Mouse (Mus musculus) mesoderm, embryonic 11.5 days (tissue): Measurements from ENCODE around the gene Ifi207.
"Not testable (repeated sequence)": the region's sequence is repeated elsewhere in the genome, so short reads cannot be mapped to it uniquely, and the experiment has no call there.

Source experiments
- DNase-seq: peaks from one replicate; pipeline ENCODE4 v3.0.0-alpha.2; 2012; ENCODE audit warnings: low read depth, low spot score

Gene Ifi207

GRCm38 (mm10) chr1:173741656-173742055, at the start of gene Ifi207:
TSS of gene Ifi207 (minus strand) at chr1:173741747.
- DNase-seq, result no peak

GRCm38 (mm10) chr1:173773457-173773856, 31.9 kb upstream of the Ifi207 start:
- not testable (repeated sequence) for DNase-seq

DNA sequence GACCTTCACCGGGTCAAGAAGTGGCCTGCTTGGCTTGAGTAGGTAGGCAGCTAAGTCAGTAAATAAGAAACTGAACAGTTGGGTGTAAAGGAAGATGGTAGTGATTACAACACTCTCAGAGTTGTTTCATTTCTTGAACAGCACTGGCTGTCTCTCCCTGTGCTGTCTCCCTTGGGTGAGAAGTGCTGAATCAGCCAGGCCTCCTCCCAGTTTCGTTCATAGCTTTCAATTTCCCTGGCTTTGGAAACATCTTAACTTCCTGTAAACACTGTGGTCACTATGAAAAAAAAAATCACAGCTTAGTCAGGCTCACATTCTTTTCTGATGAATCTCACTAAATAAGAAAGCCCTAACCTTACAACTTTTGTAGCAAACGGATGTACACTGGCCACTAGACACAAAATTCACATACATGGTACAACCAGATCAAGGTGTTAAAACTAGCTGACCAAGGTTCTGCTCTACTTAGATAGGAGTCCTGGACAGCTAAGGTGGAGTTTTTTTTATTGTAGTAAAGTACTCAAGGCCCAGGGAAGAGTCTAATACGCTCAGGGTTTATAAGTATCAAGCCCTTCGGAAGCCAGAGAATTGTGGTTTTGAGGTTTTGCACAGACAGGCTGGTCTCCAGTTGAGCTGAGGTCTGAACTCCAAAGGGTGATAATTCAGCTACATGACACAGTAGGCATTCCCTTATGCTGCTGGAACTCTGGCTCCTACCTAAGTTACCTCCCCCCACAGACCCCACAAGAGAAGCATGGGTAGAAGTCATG, 25.5 kb upstream of the Ifi207 start, which contains the start of gene Ifi204:
Gene Ifi204, minus strand, starts transcription at position 96 of the 770 bp plus-strand sequence.
- not testable (repeated sequence) for DNase-seq

DNA sequence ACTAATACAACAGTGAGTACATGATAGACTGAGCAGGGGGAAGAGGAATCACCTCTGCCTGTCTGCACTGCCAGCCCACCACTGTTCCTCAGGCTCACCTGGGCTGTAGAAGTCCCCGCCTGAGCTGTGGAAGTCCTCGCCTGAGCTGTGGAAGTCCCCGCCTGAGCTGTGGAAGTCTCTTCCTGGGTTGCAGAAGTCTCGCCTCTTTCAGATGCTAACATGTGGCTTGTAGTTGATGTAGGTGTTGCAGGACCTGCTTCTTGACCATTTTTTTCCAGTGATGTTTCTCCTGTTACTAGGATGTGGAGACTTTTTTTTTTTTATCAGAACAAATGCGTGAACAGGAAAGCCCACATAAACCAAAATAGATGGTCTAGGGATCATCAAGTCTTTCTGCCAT, 18.5 kb upstream of the Ifi207 start:
- DNase-seq, result not testable (repeated sequence)

- no peak for DNase-seq
These were observed 715 bp upstream of the Ifi207 start for GRCm38 (mm10) chr1:173742262-173742661.

DNA sequence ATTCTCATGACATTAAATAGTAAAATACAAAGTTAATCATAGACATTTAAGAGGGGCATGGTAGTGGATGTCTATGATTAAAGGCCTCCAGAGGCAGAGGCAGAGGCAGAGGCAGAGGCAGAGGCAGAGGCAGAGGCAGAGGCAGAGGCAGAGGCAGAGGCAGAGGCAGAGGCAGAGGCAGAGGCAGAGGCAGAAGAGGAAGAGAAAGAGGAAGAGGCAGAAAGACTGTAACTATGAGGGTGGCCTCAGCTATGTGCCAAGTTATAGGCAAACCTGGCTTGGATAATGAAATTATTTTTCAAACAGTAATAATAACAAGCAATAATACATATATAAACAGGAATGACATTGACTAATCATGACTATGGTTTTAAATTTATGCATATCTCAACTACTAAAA, 1.0 kb downstream of the Ifi207 start:
- DNase-seq, result no peak

GRCm38 (mm10) chr1:173736986-173737385, 4.6 kb downstream of the Ifi207 start:
- DNase-seq, result no peak

- not testable (repeated sequence) for DNase-seq
These were observed 6.5 kb downstream of the Ifi207 start for GRCm38 (mm10) chr1:173735015-173735414.

DNA sequence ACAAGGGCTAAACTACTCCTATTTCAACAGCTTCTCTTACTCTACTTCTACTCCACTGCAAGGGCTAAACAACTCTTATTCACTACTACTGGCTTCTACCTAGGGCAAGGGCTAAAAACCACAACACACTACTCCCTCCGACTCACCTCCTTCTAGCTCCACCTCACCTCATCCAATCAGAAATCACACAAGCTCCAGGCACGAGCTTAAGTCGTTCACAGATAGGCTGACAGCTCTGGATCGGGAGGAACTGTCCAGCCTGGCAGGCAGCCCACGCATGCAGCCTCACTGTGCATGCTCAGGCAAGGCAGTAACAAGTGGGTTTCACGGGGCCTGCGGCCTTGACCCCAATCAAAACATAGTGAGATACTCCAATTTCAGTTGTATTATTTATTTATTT, 8.3 kb downstream of the Ifi207 start:
- DNase-seq, result no peak

DNA sequence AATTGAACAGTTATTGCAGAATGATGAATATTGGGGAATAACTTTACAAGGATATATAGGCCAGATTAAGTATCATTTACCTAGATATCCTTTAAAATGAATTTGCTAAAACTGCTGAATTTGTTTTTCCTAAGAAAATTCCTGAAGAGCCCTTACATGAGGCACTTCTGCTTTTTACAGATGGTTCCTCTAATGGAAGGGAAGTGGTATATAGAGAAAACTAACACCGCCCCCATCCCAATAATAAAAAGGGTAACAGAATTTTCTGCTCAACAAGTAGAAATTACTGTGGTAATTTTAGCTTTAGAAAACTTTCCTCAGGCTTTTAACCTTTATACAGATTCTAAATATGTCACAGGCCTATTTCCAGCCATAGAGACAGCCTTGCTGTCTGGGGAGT, 47.3 kb downstream of the Ifi207 start:
- DNase-seq, result no peak

DNA sequence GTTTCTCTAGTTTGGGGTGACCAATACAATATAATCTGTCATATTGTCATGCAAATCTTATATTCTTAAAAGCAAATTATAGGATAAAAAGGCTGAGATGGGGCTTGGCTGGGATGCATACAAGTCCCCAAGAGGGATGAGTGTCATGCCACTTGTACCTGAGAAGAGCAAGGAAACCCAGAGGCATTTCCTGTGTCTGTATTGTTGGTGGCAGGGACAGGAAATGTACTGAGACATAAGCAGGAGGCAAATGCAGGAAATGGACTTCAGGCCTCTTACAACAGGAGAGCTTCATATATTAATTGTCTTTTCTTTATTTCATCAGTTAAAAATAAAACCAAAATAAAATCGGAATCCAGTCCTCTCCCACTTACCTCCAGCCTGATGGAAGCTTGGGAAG, 62.9 kb downstream of the Ifi207 start:
- DNase-seq, result not testable (repeated sequence)

- not testable (repeated sequence) for DNase-seq
These were observed 68.0 kb downstream of the Ifi207 start, which contains the start of gene Ifi208 for GRCm38 (mm10) chr1:173673458-173674097. TSS of gene Ifi208 (plus strand) at chr1:173673675.
